Mouse (Mus musculus) adrenal gland, adult 2 months (tissue): ENCODE results near the gene Dtx2. TPM values are rescaled to one million over a fixed set of nuclear protein-coding genes. Genes with fewer than 3 reads are reported as not detected.
A peak's percentile ranks its signal among the peaks of the same experiment; 100 is the strongest.
"Not testable (repeated sequence)": the region's sequence is repeated elsewhere in the genome, so short reads cannot be mapped to it uniquely, and the experiment has no call there.

Source experiments
- DNase-seq: peaks from one replicate; pipeline ENCODE4 v3.0.0; 2021
- polyA plus RNA-seq: library from polyadenylated mRNA; depleted of rRNA; stranded (reverse); fragments of >200 nt; gene quantifications from 2 replicates; pipeline ENCODE4 v1.2.3, GENCODE M21; 2012; rRNA removed
- total RNA-seq, 2 experiments: library from RNA; stranded (reverse); gene quantifications; 2 replicates each; pipeline ENCODE4 v1.2.3; 2021

Dtx2 gene
- total and polyA plus RNA-seq, 3 experiments, result 13.6 to 30.1 (median 19.0) TPM

DNA sequence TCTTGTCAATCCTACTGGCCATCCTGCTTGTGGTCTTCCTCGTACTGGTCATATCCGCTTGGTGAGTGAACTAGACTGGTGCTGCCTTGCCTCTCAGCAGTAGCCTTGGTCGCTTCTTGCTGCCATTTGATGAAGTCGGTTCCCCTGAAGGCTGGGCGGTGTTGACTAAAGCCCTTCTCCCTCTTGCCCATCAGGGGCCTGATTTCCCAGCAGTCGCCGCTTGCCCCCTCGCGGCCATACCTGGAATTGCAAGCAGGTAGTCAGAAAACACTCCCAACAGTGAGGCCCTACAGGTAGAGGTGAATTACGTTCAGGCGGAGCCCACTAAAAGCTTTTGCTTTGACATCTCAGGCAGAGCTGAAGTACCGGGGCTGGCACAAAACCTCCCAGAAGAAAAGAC lies 67.0 kb downstream of the Dtx2 start:
- DNase-seq, result peak; percentile 73

- DNase-seq, result no peak
Observed at GRCm38 (mm10) chr5:136063920-136064319, 69.3 kb downstream of the Dtx2 start.

DNA sequence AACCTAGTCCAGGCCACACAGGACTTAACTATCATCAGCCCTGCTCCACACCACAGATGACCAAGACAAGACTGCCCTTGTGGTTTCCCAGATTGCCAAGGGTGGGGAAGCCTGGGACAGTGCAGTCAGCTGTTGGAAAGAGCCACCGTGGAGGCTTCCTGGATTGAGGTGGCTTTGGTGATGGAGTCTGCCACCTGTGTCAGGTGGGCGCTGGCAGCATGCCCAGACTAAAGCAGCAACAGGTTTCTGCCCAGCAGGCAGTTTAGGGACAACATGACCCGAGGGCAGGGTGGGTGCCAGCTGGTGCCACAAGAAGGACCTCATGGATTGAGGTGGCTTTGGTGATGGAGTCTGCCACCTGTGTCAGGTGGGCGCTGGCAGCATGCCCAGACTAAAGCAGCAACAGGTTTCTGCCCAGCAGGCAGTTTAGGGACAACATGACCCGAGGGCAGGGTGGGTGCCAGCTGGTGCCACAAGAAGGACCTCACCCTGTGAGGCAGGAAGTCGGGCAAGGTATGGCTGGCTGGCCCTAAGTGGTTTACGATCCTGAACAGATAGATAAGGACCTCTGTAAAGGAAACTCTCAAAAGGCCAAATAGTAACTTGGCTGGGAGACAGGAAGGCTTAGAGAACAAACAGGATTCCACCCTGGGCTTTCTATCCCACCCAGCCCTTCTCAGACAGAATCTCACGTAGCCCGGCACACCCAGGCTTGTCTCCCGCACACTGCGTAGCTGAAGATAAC lies 72.0 kb downstream of the Dtx2 start:
- not testable (repeated sequence) for DNase-seq

GRCm38 (mm10) chr5:136069411-136069810 lies 74.8 kb downstream of the Dtx2 start:
- DNase-seq, result no peak

GRCm38 (mm10) chr5:136073051-136073450 lies 78.5 kb downstream of the Dtx2 start:
- no peak for DNase-seq

DNA sequence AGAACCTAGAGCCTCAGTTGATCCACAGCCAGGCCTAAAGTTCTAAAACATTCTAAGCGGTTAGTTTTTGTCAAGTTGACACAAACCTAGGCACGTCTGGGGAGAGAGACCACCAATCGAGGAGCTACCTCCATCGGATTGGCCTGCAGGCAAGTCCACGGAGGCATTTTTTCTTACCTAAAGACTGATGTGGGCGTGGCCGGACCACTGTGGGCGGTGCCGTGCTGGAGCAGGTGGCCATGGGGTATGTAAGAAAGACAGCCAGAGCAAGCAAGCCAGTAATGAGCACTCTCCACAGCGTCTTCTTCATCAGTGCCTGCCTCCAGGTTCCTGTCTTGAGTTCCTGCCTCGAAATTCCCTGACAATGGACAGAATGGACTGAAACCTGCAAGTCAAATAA lies 78.9 kb downstream of the Dtx2 start:
- DNase-seq, result no peak

DNA sequence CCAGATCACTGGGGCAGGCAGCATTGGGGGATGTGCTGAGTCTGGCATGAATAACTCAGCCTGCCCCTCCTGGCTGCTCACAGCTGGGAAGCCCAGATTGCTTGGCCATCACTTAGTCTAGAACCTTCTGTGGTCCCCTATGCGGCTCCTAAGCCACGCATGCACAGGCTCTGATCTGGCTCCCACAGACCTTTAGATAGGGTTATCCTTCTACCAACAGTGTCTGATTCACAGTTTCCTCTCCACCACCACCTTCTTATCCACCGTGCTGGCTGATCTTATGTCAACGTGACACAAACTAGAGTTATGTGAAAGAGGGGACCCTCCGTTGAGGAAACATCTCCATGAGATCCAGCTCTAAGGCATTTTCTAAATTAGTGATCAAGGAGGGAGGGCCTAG lies 80.5 kb downstream of the Dtx2 start:
- DNase-seq, result no peak

GRCm38 (mm10) chr5:136076284-136076683 lies 81.7 kb downstream of the Dtx2 start:
- DNase-seq, result no peak

GRCm38 (mm10) chr5:136077001-136077550 lies 82.5 kb downstream of the Dtx2 start:
- peak; percentile 11 for DNase-seq

DNA sequence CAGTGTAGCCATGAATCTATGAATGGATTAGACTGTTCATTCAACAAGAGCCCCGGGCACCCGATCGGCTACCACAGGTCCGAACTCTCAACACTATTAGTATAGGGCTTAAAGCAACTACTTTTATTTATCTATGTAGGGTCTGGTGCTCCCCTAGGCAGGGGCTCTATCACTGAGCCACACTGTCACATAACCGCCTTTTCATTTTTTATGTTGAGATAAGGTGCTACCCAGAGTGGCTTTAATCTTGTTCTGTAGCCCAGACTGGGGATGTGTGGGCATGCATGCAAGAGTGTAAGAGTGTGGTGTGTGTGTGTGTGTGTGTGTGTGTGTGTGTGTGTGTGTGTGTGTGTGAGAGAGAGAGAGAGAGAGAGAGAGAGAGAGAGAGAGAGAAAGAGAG lies 83.5 kb downstream of the Dtx2 start:
- DNase-seq, result no peak

DNA sequence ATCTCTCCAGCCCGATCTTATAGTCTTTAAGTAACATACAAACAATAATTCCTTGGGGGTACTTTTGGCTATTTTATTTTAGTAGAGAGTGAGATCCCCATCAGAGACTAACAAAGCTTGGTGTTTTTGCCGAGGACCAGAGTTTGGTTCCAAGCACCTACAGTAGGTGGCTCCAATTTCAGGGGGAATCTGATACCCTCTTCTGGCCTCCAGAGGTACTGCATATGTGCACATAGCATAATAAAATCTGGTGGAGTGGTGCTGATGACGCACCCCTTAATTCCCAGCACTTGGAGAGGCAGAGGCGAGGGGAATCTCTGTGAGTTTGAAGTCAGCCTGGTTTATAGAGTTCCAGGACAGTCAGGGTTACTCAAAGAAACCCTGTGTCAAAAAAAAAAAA lies 87.7 kb downstream of the Dtx2 start:
- no peak for DNase-seq

Other genes starting within 250 kb of the Dtx2 start
- gene Styxl1, start 216.4 kb upstream of the Dtx2 start, total RNA-seq, result under 1 TPM; 0.32 to 0.52 TPM
- 0.29 and 0.48 TPM in 2 replicates for gene Styxl1, start 216.4 kb upstream of the Dtx2 start, polyA plus RNA-seq
- gene Mdh2, start 216.3 kb upstream of the Dtx2 start, total RNA-seq, result 100 to 1,000 TPM; 593 to 606 TPM
- gene Mdh2, start 216.3 kb upstream of the Dtx2 start, polyA plus RNA-seq, result 1,232 and 1,278 TPM in 2 replicates
- 1 to 10 TPM; 2.8 to 3.9 TPM for gene Srrm3, start 187.9 kb upstream of the Dtx2 start, total RNA-seq
- 3.0 and 3.6 TPM in 2 replicates for gene Srrm3, start 187.9 kb upstream of the Dtx2 start, polyA plus RNA-seq
- 100 to 1,000 TPM; 236 to 614 TPM for gene Hspb1, start 106.9 kb upstream of the Dtx2 start, total RNA-seq
- 309 and 678 TPM in 2 replicates for gene Hspb1, start 106.9 kb upstream of the Dtx2 start, polyA plus RNA-seq
- 100 to 1,000 TPM; 563 to 611 TPM for gene Ywhag, start 60.2 kb upstream of the Dtx2 start, total RNA-seq
- 227 and 268 TPM in 2 replicates for gene Ywhag, start 60.2 kb upstream of the Dtx2 start, polyA plus RNA-seq
- gene Ssc4d, start 20.3 kb upstream of the Dtx2 start, total RNA-seq, result 1 to 10 TPM; 2.8 to 3.1 TPM
- 4.3 and 11.1 TPM in 2 replicates for gene Ssc4d, start 20.3 kb upstream of the Dtx2 start, polyA plus RNA-seq
- gene Zp3, start 14.7 kb upstream of the Dtx2 start, total RNA-seq, result not detected
- gene Zp3, start 14.7 kb upstream of the Dtx2 start, polyA plus RNA-seq, result not detected in 2 replicates
- 10 to 100 TPM in 1 of 2 experiments, 1 to 10 TPM in 1; 8.8 to 10.8 TPM for gene Upk3b, start 43.7 kb downstream of the Dtx2 start, total RNA-seq
- 8.5 and 8.9 TPM in 2 replicates for gene Upk3b, start 43.7 kb downstream of the Dtx2 start, polyA plus RNA-seq
- gene Upk3bl, start 59.7 kb downstream of the Dtx2 start, total RNA-seq, result under 1 TPM in 1 of 2 experiments, not detected in 1; 0.35 TPM
- gene Upk3bl, start 59.7 kb downstream of the Dtx2 start, polyA plus RNA-seq, result 0.30 TPM in 1 of 2 replicates, not detected in the other
- 10 to 100 TPM; 10.5 to 14.7 TPM for gene Rasa4, start 89.1 kb downstream of the Dtx2 start, total RNA-seq
- 29.5 and 34.4 TPM in 2 replicates for gene Rasa4, start 89.1 kb downstream of the Dtx2 start, polyA plus RNA-seq
- 10 to 100 TPM; 88.6 to 94.3 TPM for gene Polr2j, start 121.8 kb downstream of the Dtx2 start, total RNA-seq
- 22.3 and 34.0 TPM in 2 replicates for gene Polr2j, start 121.8 kb downstream of the Dtx2 start, polyA plus RNA-seq
- 10 to 100 TPM in 1 of 2 experiments, 1 to 10 TPM in 1; 8.0 to 11.9 TPM for gene Lrwd1, start 141.3 kb downstream of the Dtx2 start, total RNA-seq
- gene Lrwd1, start 141.3 kb downstream of the Dtx2 start, polyA plus RNA-seq, result 24.8 and 26.6 TPM in 2 replicates
- gene Alkbh4, start 141.3 kb downstream of the Dtx2 start, total RNA-seq, result 1 to 10 TPM; 7.8 to 8.9 TPM
- 16.3 and 20.6 TPM in 2 replicates for gene Alkbh4, start 141.3 kb downstream of the Dtx2 start, polyA plus RNA-seq
- 1 to 10 TPM; 2.5 to 4.0 TPM for gene Orai2, start 175.9 kb downstream of the Dtx2 start, total RNA-seq
- 9.5 and 9.7 TPM in 2 replicates for gene Orai2, start 175.9 kb downstream of the Dtx2 start, polyA plus RNA-seq
- 10 to 100 TPM; 33.7 to 34.5 TPM for gene Prkrip1, start 204.2 kb downstream of the Dtx2 start, total RNA-seq
- gene Prkrip1, start 204.2 kb downstream of the Dtx2 start, polyA plus RNA-seq, result 2.5 and 4.3 TPM in 2 replicates